Mouse (Mus musculus): ENCODE measurements around the gene Ttf2.

- no peak for TF ChIP-seq EP300 (IDR thresholded peaks at IDR 0.05)
- TF ChIP-seq CTCF (IDR thresholded peaks at IDR 0.05), result no peak
Observed at GRCm38 (mm10) chr3:100936201-100936600, 33.3 kb downstream of the Ttf2 start.
